Mouse (Mus musculus) thymus, adult 2 months (tissue): ENCODE measurements around the gene Tns2. TPM values are rescaled to one million over a fixed set of nuclear protein-coding genes. Genes with fewer than 3 reads are reported as not detected.

Experiments
- DNase-seq: peaks from one replicate; pipeline ENCODE4 v3.0.0; 2021
- H3K27ac ChIP-seq: fragments of 200-500 bp; 2 replicates; pipeline ENCODE4 v1.5.1; 2012; ENCODE audit warnings: low read length, control low read depth; ENCODE audit not compliant: control insufficient read depth, insufficient read depth
- H3K27me3 ChIP-seq: fragments of 200-500 bp; 2 replicates; pipeline ENCODE4 v1.6.1; 2012; ENCODE audit warnings: mild to moderate bottlenecking, low read length, moderate library complexity, mixed read lengths; ENCODE audit not compliant: control insufficient read depth, insufficient read depth
- H3K36me3 ChIP-seq: fragments of 200-500 bp; 2 replicates; pipeline ENCODE4 v1.6.1; 2012; ENCODE audit warnings: mild to moderate bottlenecking, low read length, moderate library complexity; ENCODE audit not compliant: control insufficient read depth, insufficient read depth
- H3K4me1 ChIP-seq: fragments of 200-500 bp; replicated peaks from 2 replicates; pipeline ENCODE4 v1.6.1; 2012; ENCODE audit warnings: low read length; ENCODE audit not compliant: control insufficient read depth, insufficient read depth
- H3K4me3 ChIP-seq: fragments of 200-500 bp; 2 replicates; pipeline ENCODE4 v1.5.1; 2012; ENCODE audit warnings: mild to moderate bottlenecking, low read length, control low read depth, moderate library complexity; ENCODE audit not compliant: control insufficient read depth, insufficient read depth
- CTCF ChIP-seq: fragments of 200-500 bp; IDR thresholded peaks from 2 replicates; pipeline ENCODE4 v1.5.1; 2012; ENCODE audit warnings: mild to moderate bottlenecking, control low read depth, low read length, moderate library complexity, borderline replicate concordance; ENCODE audit not compliant: control insufficient read depth, poor library complexity, insufficient read depth; ENCODE audit errors: extremely low read depth
- POLR2A ChIP-seq: fragments of 200-500 bp; IDR thresholded peaks from 2 replicates; pipeline ENCODE4 v1.6.1; 2012; ENCODE audit warnings: mild to moderate bottlenecking, low read length, control low read depth, moderate library complexity; ENCODE audit not compliant: control insufficient read depth, poor library complexity, insufficient read depth; ENCODE audit errors: extremely low read depth
- WGBS: fragments of 180-500 bp; shearing (Covaris S2); methylation state at CpG from one replicate; pipeline ENCODE4 v1.1.7; 2018; 5-methylcytosine and 5-hydroxymethylcytosine counted together
- polyA plus RNA-seq: library from polyadenylated mRNA; depleted of rRNA; stranded (reverse); fragments of >200 nt; gene quantifications from 2 replicates; pipeline ENCODE4 v1.2.3, GENCODE M21; 2012

Gene Tns2
- polyA plus RNA-seq, 1 experiment = 26.4 TPM

- TF ChIP-seq POLR2A = no peak
- no peak for TF ChIP-seq CTCF
- peaks cover 10% of the 10 kb centered on the region for H3K4me1 ChIP-seq
- WGBS = 66% methylated on average over 10 of the region's 10 CpGs
- DNase-seq = no peak
- H3K4me3 ChIP-seq = no peak overlapping the region
- no peaks in the 10 kb centered on the region for H3K27me3 ChIP-seq
- peaks cover 7% of the 10 kb centered on the region for H3K36me3 ChIP-seq
- no peak overlapping the region for H3K27ac ChIP-seq
These were observed 921 bp downstream of the Tns2 start for GRCm38 (mm10) chr15:102100996-102101671.

GRCm38 (mm10) chr15:102101672-102102541, 1.7 kb downstream of the Tns2 start:
- H3K4me3 ChIP-seq = no peak overlapping the region
- peaks cover 18% of the 10 kb centered on the region for H3K4me1 ChIP-seq
- peaks cover 4% of the 10 kb centered on the region; the same call in 1 of the 2 replicates for H3K36me3 ChIP-seq
- no peak for TF ChIP-seq POLR2A
- no peak for TF ChIP-seq CTCF
- 80% methylated on average over 11 of the region's 11 CpGs for WGBS
- H3K27me3 ChIP-seq = no peaks in the 10 kb centered on the region
- DNase-seq = no peak
- peak overlapping the region; percentile 9; the same call in 1 of the 2 replicates for H3K27ac ChIP-seq

- no peaks in the 10 kb centered on the region for H3K27me3 ChIP-seq
- TF ChIP-seq POLR2A = no peak
- no peak for TF ChIP-seq CTCF
- no peak for DNase-seq
- no peaks in the 10 kb centered on the region for H3K36me3 ChIP-seq
- no peak overlapping the region for H3K4me3 ChIP-seq
- H3K4me1 ChIP-seq = peaks cover 22% of the 10 kb centered on the region
- 70% methylated on average over 6 of the region's 6 CpGs for WGBS
- H3K27ac ChIP-seq = peak overlapping the region; percentile 9; the same call in 1 of the 2 replicates
These were observed 2.4 kb downstream of the Tns2 start for GRCm38 (mm10) chr15:102102548-102103121.

- 90% methylated on average over 14 of the region's 14 CpGs for WGBS
- DNase-seq = no peak
- TF ChIP-seq CTCF = no peak
- TF ChIP-seq POLR2A = no peak
- Histone ChIP-seq H3K4me3 (no peak overlapping the region), H3K27ac (no peak overlapping the region), H3K4me1 (peaks cover 25% of the 10 kb centered on the region), H3K27me3 (no peaks in the 10 kb centered on the region), H3K36me3 (no peaks in the 10 kb centered on the region)
These were observed 3.2 kb downstream of the Tns2 start for GRCm38 (mm10) chr15:102103371-102103946.

- no peaks in the 10 kb centered on the region for H3K27me3 ChIP-seq
- H3K36me3 ChIP-seq = no peaks in the 10 kb centered on the region
- no peak for DNase-seq
- no peak for TF ChIP-seq CTCF
- no peak for TF ChIP-seq POLR2A
- no peak overlapping the region for H3K27ac ChIP-seq
- WGBS = 88% methylated on average over 12 of the region's 12 CpGs
- H3K4me1 ChIP-seq = peaks cover 25% of the 10 kb centered on the region
- no peak overlapping the region for H3K4me3 ChIP-seq
These were observed 3.8 kb downstream of the Tns2 start for GRCm38 (mm10) chr15:102103947-102104555.

GRCm38 (mm10) chr15:102105360-102105759, 5.1 kb downstream of the Tns2 start:
- H3K27me3 ChIP-seq = no peaks in the 10 kb centered on the region
- H3K27ac ChIP-seq = no peak overlapping the region
- 13% methylated on average over 5 of the region's 5 CpGs for WGBS
- H3K4me3 ChIP-seq = no peak overlapping the region
- peaks cover 22% of the 10 kb centered on the region for H3K4me1 ChIP-seq
- no peak for DNase-seq
- no peak for TF ChIP-seq POLR2A
- no peak for TF ChIP-seq CTCF
- no peaks in the 10 kb centered on the region for H3K36me3 ChIP-seq
